Mouse (Mus musculus): Measurements from ENCODE around the gene Vmn1r46. TPM values are rescaled to one million over a fixed set of nuclear protein-coding genes. Genes with fewer than 3 reads are reported as not detected.

Vmn1r46 gene
- polyA plus RNA-seq (2015; fragmentation: Nextera tagmentation; extraction: Ambion mirVana), result not detected in 2 replicates

GRCm38 (mm10) chr6:89969013-89969412, at the start of gene Vmn1r46:
TSS of gene Vmn1r46 (plus strand) at chr6:89969313.

GRCm38 (mm10) chr6:89940498-89940897, 28.6 kb upstream of the Vmn1r46 start, which contains the start of gene Vmn1r45:
TSS of gene Vmn1r45 (minus strand) at chr6:89940598.

GRCm38 (mm10) chr6:90015847-90016246, 46.7 kb downstream of the Vmn1r46 start, which contains the start of gene Vmn1r47:
TSS of gene Vmn1r47 (plus strand) at chr6:90016147.

Other genes starting within 250 kb of the Vmn1r46 start
- not detected in 2 replicates for gene Vmn1r41, start 228.5 kb upstream of the Vmn1r46 start, polyA plus RNA-seq (2015; fragmentation: Nextera tagmentation; extraction: Ambion mirVana)
- not detected in 2 replicates for gene Vmn1r42, start 92.9 kb upstream of the Vmn1r46 start, polyA plus RNA-seq (2015; fragmentation: Nextera tagmentation; extraction: Ambion mirVana)
- not detected in 2 replicates for gene Vmn1r43, start 92.9 kb upstream of the Vmn1r46 start, polyA plus RNA-seq (2015; fragmentation: Nextera tagmentation; extraction: Ambion mirVana)
- gene Vmn1r44, start 85.7 kb upstream of the Vmn1r46 start, polyA plus RNA-seq (2015; fragmentation: Nextera tagmentation; extraction: Ambion mirVana), result not detected in 2 replicates
- not detected in 2 replicates for gene Vmn1r45, start 28.7 kb upstream of the Vmn1r46 start, polyA plus RNA-seq (2015; fragmentation: Nextera tagmentation; extraction: Ambion mirVana)
- not detected in 2 replicates for gene Vmn1r47, start 46.8 kb downstream of the Vmn1r46 start, polyA plus RNA-seq (2015; fragmentation: Nextera tagmentation; extraction: Ambion mirVana)
- not detected in 2 replicates for gene Vmn1r48, start 67.5 kb downstream of the Vmn1r46 start, polyA plus RNA-seq (2015; fragmentation: Nextera tagmentation; extraction: Ambion mirVana)
- gene Vmn1r49, start 109.2 kb downstream of the Vmn1r46 start, polyA plus RNA-seq (2015; fragmentation: Nextera tagmentation; extraction: Ambion mirVana), result not detected in 2 replicates
- not detected in 2 replicates for gene Vmn1r50, start 132.1 kb downstream of the Vmn1r46 start, polyA plus RNA-seq (2015; fragmentation: Nextera tagmentation; extraction: Ambion mirVana)
- gene Vmn1r51, start 153.3 kb downstream of the Vmn1r46 start, polyA plus RNA-seq (2015; fragmentation: Nextera tagmentation; extraction: Ambion mirVana), result not detected in 2 replicates
- gene Vmn1r52, start 205.5 kb downstream of the Vmn1r46 start, polyA plus RNA-seq (2015; fragmentation: Nextera tagmentation; extraction: Ambion mirVana), result not detected in 2 replicates
- not detected in 2 replicates for gene V1ra8, start 233.5 kb downstream of the Vmn1r46 start, polyA plus RNA-seq (2015; fragmentation: Nextera tagmentation; extraction: Ambion mirVana)

Data from skeletal muscle tissue, postnatal 0 days (tissue).